Mouse (Mus musculus) right cerebral cortex, postnatal 10 days (tissue): Measurements from ENCODE around the gene Ankrd28.

ENCODE experiments used
- DNase-seq, 2 experiments: peaks; one replicate each; pipeline ENCODE4 v3.0.0; 2021; ENCODE audit warnings: low spot score in 2 of 2

The Ankrd28 gene

GRCm38 (mm10) chr14:31651206-31651605, 179.2 kb downstream of the Ankrd28 start:
- DNase-seq, result no peak

DNA sequence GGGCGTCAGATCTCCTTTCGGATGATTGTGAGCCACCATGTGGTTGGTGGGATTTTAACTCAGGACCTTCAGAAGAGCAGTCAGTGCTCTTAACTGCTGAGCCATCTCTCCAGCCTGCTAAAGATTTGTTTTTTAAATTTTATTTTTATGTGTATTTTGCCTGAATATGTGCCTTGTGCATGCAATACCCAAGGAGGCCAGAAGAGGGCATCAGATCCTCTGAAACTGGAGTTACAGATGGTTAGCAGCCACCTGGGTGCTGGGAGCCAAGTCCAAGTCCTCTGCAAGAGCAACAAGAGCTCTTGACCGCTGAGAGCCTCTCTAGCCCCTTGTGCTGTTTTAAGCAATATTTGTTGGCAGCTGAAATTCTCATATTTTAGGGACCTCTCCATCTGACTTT, 180.1 kb downstream of the Ankrd28 start:
- no peak for DNase-seq
